8 mouse cellular contexts compared by ENCODE assay signal in the genomic region with DNA sequence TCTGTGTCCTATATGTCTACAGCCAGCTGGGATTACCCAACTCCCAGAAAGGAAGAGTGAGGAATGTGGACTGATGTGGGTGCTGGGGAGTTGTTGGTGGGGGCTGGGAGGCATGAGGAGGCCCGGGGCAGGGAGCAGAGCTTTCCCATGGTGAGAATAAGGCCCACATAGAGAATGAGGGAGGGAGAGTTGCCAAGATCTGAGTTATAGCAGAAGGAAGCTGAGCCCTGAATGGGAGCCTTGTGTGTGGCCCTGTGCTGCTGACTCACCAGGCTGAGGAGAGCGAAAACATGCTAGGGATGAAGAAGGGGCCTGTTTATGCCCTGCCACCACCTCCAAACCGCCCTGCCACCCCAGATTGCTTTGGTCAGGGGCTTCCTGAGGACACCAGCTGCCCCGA. TPM values are rescaled to one million over a fixed set of nuclear protein-coding genes. Genes with fewer than 3 reads are reported as not detected.
DNase-seq lines count a peak whose midpoint lies in the region; ATAC-seq and TF ChIP-seq lines count a peak whose summit lies in the region.

No protein-coding gene starts in this region.

- peak; percentile 76 for DNase-seq in lung, embryonic 14.5 days
- DNase-seq in lung, adult 2 months: no peak
- DNase-seq in cerebellum, postnatal 14 days: peak; percentile 9 to 15
- peak; percentile 65 to 85 for DNase-seq in left cerebral cortex, postnatal 14 days (ENCODE audit: low spot score in 2 of 2)
- DNase-seq in right cerebral cortex, adult 18-20 months: peak; percentile 76
- no peak for DNase-seq in retina, embryonic 14.5 days (ENCODE audit: low spot score)
- DNase-seq in ovary, postnatal 36 days (ENCODE audit: low spot score): no peak

- peak overlapping the region; percentile 73; the same call in 1 of the 2 replicates for H3K27ac ChIP-seq in lung, embryonic 14.5 days (ENCODE audit: low read depth)
- peak overlapping the region; percentile 51 for H3K27ac ChIP-seq in heart, embryonic 15.5 days

- no peaks in the 10 kb centered on the region for H3K27me3 ChIP-seq in lung, embryonic 14.5 days (ENCODE audit: insufficient read depth, low read length)
- H3K27me3 ChIP-seq in heart, embryonic 15.5 days: no peaks in the 10 kb centered on the region

- TF ChIP-seq CTCF in lung, embryonic 14.5 days (IDR thresholded peaks at IDR 0.05; ENCODE audit: low read depth): no peak
- no peak for TF ChIP-seq CTCF in lung, adult 2 months (IDR thresholded peaks at IDR 0.05; ENCODE audit: insufficient read depth, low read length)

- H3K4me1 ChIP-seq in lung, embryonic 14.5 days (ENCODE audit: insufficient read depth): peaks cover 14% of the 10 kb centered on the region
- H3K4me1 ChIP-seq in lung, adult 2 months (ENCODE audit: control insufficient read depth, insufficient read depth, low read length): peaks cover 31% of the 10 kb centered on the region
- H3K4me1 ChIP-seq in heart, embryonic 15.5 days (replicated peaks): peaks cover 45% of the 10 kb centered on the region

- H3K9ac ChIP-seq in lung, embryonic 14.5 days: no peak overlapping the region
- no peak overlapping the region for H3K9ac ChIP-seq in heart, embryonic 15.5 days

- no peaks in the 10 kb centered on the region for H3K9me3 ChIP-seq in lung, embryonic 14.5 days (ENCODE audit: low read depth, low read length)
- no peaks in the 10 kb centered on the region for H3K9me3 ChIP-seq in heart, embryonic 15.5 days (replicated peaks)

- intact Hi-C loops in left cerebral cortex, postnatal 14 days (cut with DNase I): no loop called here

- peak; percentile 68 for ATAC-seq in lung, embryonic 14.5 days (ENCODE audit: insufficient read depth)
- peak; percentile 33 for ATAC-seq in heart, embryonic 15.5 days (replicated peaks; ENCODE audit: insufficient number of reproducible peaks, insufficient read depth, low FRiP score, low read depth)

- TF ChIP-seq POLR2A in lung, adult 2 months (IDR thresholded peaks at IDR 0.05; ENCODE audit: borderline replicate concordance, extremely low read depth, low read depth, low read length): no peak

- no peak overlapping the region for H3K4me2 ChIP-seq in lung, embryonic 14.5 days
- H3K4me2 ChIP-seq in heart, embryonic 15.5 days: no peak overlapping the region

- WGBS in lung, embryonic 14.5 days: 28% methylated on average over 4 of the region's 4 CpGs
- 31% methylated on average over 4 of the region's 4 CpGs for WGBS in lung, adult 2 months
- WGBS in heart, embryonic 15.5 days: 35% methylated on average over 4 of the region's 4 CpGs

- no peaks in the 10 kb centered on the region for H3K36me3 ChIP-seq in lung, embryonic 14.5 days (ENCODE audit: insufficient read depth)
- H3K36me3 ChIP-seq in heart, embryonic 15.5 days: no peaks in the 10 kb centered on the region

- no peak overlapping the region for H3K4me3 ChIP-seq in lung, embryonic 14.5 days (ENCODE audit: low read depth, low read length)
- no peak overlapping the region for H3K4me3 ChIP-seq in lung, adult 2 months (replicated peaks; ENCODE audit: extremely low read depth, low read depth, low read length)
- H3K4me3 ChIP-seq in heart, embryonic 15.5 days: no peak overlapping the region

RNA-seq across cellular contexts. Expression of a gene that starts 32.1 kb away (rescaled TPM):
- 2.8 and 3.4 TPM in 2 replicates for polyA plus RNA-seq in lung, embryonic 14.5 days (2014; fragmentation: Nextera tagmentation; extraction: Ambion mirVana)
- polyA plus RNA-seq in lung, adult 2 months (2012; rRNA removed): 3.5 and 4.9 TPM in 2 replicates
- polyA plus RNA-seq in heart, embryonic 15.5 days (2015; fragmentation: Nextera tagmentation; extraction: Ambion mirVana): 1.3 and 2.0 TPM in 2 replicates
- total RNA-seq in left cerebral cortex, postnatal 14 days (2021): 1 to 10 TPM; 2.5 to 3.4 TPM

RNA-seq across cellular contexts. Expression of a gene that starts 59.1 kb away (rescaled TPM):
- 38.5 and 42.3 TPM in 2 replicates for polyA plus RNA-seq in lung, embryonic 14.5 days (2014; fragmentation: Nextera tagmentation; extraction: Ambion mirVana)
- polyA plus RNA-seq in lung, adult 2 months (2012; rRNA removed): 18.5 and 21.6 TPM in 2 replicates
- polyA plus RNA-seq in heart, embryonic 15.5 days (2015; fragmentation: Nextera tagmentation; extraction: Ambion mirVana): 21.6 and 22.7 TPM in 2 replicates
- 10 to 100 TPM; 28.3 to 31.0 TPM for total RNA-seq in left cerebral cortex, postnatal 14 days (2021)

Comparison
In these comparisons a context has a peak if more than half of its experiments do, and no peak if none do; other contexts are left out.
1. DNase-seq: peak in lung, embryonic 14.5 days (single experiment), cerebellum, postnatal 14 days (2 of 2), left cerebral cortex, postnatal 14 days (2 of 2) and right cerebral cortex, adult 18-20 months (single experiment); none in lung, adult 2 months (single experiment), retina, embryonic 14.5 days (single experiment) and ovary, postnatal 36 days (single experiment).